Mouse (Mus musculus) naive thymus-derived CD4-positive, alpha-beta T cell, adult 5 months (primary cell): Measurements from ENCODE around the gene Syk. TPM values are rescaled to one million over a fixed set of nuclear protein-coding genes. Genes with fewer than 3 reads are reported as not detected.

Experiments
- polyA plus RNA-seq: library from polyadenylated mRNA; unstranded; fragments of 100-300 nt; shearing (Covaris generic); gene quantifications from one replicate; pipeline ENCODE4 v1.2.1, GENCODE M21; 2017

Syk gene
- polyA plus RNA-seq = not detected

DNA sequence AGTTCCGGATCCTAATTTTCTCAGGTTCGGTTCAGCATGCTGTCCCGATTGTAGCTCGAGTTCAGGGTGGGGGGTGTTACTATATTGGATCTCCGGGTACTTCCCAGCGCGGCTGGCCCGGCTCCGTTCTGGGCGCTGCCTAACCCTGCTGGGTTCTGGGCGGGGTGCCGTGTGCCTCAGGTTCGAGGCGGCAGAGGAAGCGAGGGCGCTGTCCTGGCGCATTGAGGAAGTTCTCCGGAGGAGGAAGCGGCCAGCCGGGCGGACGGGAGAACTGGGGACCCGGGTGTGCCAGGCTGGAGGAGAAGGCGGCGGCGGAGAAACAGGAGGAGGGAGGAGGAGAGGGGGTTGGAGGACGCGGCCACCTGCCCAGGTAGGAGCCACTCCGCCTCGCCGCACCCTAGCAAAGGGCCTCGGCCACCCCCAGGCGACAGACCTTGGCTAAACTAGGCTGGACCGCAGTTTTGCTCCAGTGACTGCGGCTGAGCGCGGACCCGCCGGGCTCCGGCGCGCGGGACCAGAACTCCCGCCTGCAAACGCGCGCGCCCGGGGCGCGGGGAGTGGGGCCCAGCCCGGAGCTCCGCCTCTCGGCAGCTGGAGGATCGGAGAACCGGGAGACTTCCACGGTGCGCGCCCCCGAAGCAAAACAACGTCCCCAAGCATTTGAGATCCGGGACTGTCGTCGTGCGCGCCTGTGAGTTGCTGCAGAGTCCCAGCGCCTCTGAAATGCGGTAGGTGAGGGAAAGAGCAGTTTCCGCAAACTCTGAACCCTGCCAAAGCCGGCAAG, at the start of gene Syk:
Syk (plus strand) TSS at position 296 of the 784 bp plus-strand sequence.

Other genes with a start within 250 kb of the Syk start
- gene Diras2, start 51.9 kb upstream of the Syk start, polyA plus RNA-seq = not detected